Mouse (Mus musculus) heart, embryonic 11.5 days (tissue): ENCODE results near the gene Atp6v0b. TPM values are rescaled to one million over a fixed set of nuclear protein-coding genes. Genes with fewer than 3 reads are reported as not detected.

Experiments
- ATAC-seq: fragments of 200-750 bp; cut with Nextera tagmentation; replicated peaks from 2 replicates; pipeline ENCODE4 v1.8.0; 2017; ENCODE audit warnings: moderate library complexity; ENCODE audit not compliant: insufficient number of reproducible peaks, low FRiP score, low TSS enrichment
- H3K27ac ChIP-seq: fragments of 300-500 bp; sonication (generic); 2 replicates; pipeline ENCODE4 v1.5.1; 2014; ENCODE audit warnings: mild to moderate bottlenecking, low read depth, low read length
- H3K27me3 ChIP-seq: fragments of 300-500 bp; sonication (generic); 2 replicates; pipeline ENCODE4 v1.6.1; 2014; ENCODE audit warnings: mild to moderate bottlenecking, low read length, mixed read lengths; ENCODE audit not compliant: control insufficient read depth, insufficient read depth
- H3K36me3 ChIP-seq: fragments of 300-500 bp; sonication (generic); 2 replicates; pipeline ENCODE4 v1.6.1; 2014; ENCODE audit warnings: mild to moderate bottlenecking, low read length, moderate library complexity, mixed read lengths; ENCODE audit not compliant: control insufficient read depth, insufficient read depth
- H3K4me1 ChIP-seq: fragments of 300-500 bp; sonication (generic); 2 replicates; pipeline ENCODE4 v1.6.1; 2014; ENCODE audit warnings: low read length; ENCODE audit not compliant: control insufficient read depth, insufficient read depth
- H3K4me2 ChIP-seq: fragments of 300-500 bp; sonication (generic); 2 replicates; pipeline ENCODE4 v1.6.1; 2014; ENCODE audit warnings: mild to moderate bottlenecking, moderate library complexity
- H3K4me3 ChIP-seq: fragments of 300-500 bp; sonication (generic); 2 replicates; pipeline ENCODE4 v1.5.1; 2014; ENCODE audit warnings: low read depth, low read length
- H3K9ac ChIP-seq: fragments of 300-500 bp; sonication (generic); 2 replicates; pipeline ENCODE4 v1.6.1; 2014; ENCODE audit warnings: mild to moderate bottlenecking, low read depth, low read length, moderate library complexity
- H3K9me3 ChIP-seq: fragments of 300-500 bp; sonication (generic); replicated peaks from 2 replicates; pipeline ENCODE4 v1.6.1; 2016; ENCODE audit warnings: low read length; ENCODE audit not compliant: control insufficient read depth
- WGBS: fragments of 180-500 bp; shearing (Covaris S2); extraction: QIAGEN DNeasy Blood & Tissue Kit; methylation state at CpG from one replicate; pipeline ENCODE4 v1.1.7; 2014; ENCODE audit not compliant: insufficient replicate concordance; 5-methylcytosine and 5-hydroxymethylcytosine counted together
- polyA plus RNA-seq: library from polyadenylated mRNA; unstranded; fragments of >200 nt; fragmentation: Nextera tagmentation; extraction: Ambion mirVana; gene quantifications from 2 replicates; pipeline ENCODE4 v1.2.1, GENCODE M21; 2014

Atp6v0b gene
- polyA plus RNA-seq, 1 experiment from 2014 or later, result 194 TPM

- Histone ChIP-seq H3K4me3 (peak within 1 kb of the TSS; percentile 60), H3K4me2 (peak within 1 kb of the TSS; percentile 92), H3K4me1 (peaks cover 29% of the 10 kb centered on the region), H3K9me3 (no peaks in the 10 kb centered on the region), H3K27me3 (no peaks in the 10 kb centered on the region), H3K36me3 (peaks cover 8% of the 10 kb centered on the region; the same call in 1 of the 2 replicates), H3K9ac (peak within 1 kb of the TSS; percentile 77), H3K27ac (peak within 1 kb of the TSS; percentile 89)
- WGBS, result under 1% methylated on average over 61 of the region's 61 CpGs
- ATAC-seq, result peak; percentile 90
These were observed 27.7 kb upstream of the Atp6v0b start, which contains the start of gene Ipo13 for GRCm38 (mm10) chr4:117914591-117915442. Ipo13 (minus strand) TSS chr4:117914999.

DNA sequence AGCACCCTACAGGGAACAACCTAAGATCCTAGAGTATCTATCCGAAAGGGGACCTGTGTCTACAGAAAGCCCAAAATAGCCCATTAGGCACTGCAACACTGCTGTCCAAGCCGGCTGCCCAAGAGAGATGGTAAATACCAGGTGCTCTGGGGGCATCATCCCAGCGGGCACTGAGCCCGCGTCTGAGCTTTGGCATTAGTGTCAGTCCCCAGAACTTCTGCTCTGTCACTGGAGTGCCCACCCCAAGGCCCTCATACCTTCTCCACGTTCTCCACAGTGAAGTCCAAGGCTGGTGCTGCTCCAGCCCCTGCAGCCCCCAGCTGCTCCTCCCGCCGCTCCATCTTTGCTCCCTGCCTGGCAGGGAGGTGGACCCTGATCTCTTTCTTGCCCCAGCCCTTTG, 26.9 kb upstream of the Atp6v0b start:
- ATAC-seq, result peak; percentile 8; the same call in 1 of the 2 replicates
- peak overlapping the region; percentile 92 for H3K4me2 ChIP-seq
- H3K4me3 ChIP-seq, result peak overlapping the region; percentile 60
- H3K36me3 ChIP-seq, result peaks cover 8% of the 10 kb centered on the region; the same call in 1 of the 2 replicates
- peaks cover 30% of the 10 kb centered on the region for H3K4me1 ChIP-seq
- no peak overlapping the region for H3K27ac ChIP-seq
- H3K9me3 ChIP-seq, result no peaks in the 10 kb centered on the region
- no peaks in the 10 kb centered on the region for H3K27me3 ChIP-seq
- WGBS, result 18% methylated on average over 8 of the region's 8 CpGs
- H3K9ac ChIP-seq, result peak overlapping the region; percentile 77

GRCm38 (mm10) chr4:117913421-117913820, 26.3 kb upstream of the Atp6v0b start:
- no peak for ATAC-seq
- peaks cover 8% of the 10 kb centered on the region; the same call in 1 of the 2 replicates for H3K36me3 ChIP-seq
- H3K4me3 ChIP-seq, result peak overlapping the region; percentile 60
- no peaks in the 10 kb centered on the region for H3K9me3 ChIP-seq
- H3K27ac ChIP-seq, result no peak overlapping the region
- 39% methylated on average over 3 of the region's 3 CpGs for WGBS
- H3K4me2 ChIP-seq, result peak overlapping the region; percentile 92
- peak overlapping the region; percentile 77; the same call in 1 of the 2 replicates for H3K9ac ChIP-seq
- H3K4me1 ChIP-seq, result peaks cover 32% of the 10 kb centered on the region
- no peaks in the 10 kb centered on the region for H3K27me3 ChIP-seq

GRCm38 (mm10) chr4:117912685-117913273, 25.6 kb upstream of the Atp6v0b start:
- WGBS, result 69% methylated on average over 7 of the region's 7 CpGs
- H3K4me1 ChIP-seq, result peaks cover 27% of the 10 kb centered on the region
- no peak for ATAC-seq

DNA sequence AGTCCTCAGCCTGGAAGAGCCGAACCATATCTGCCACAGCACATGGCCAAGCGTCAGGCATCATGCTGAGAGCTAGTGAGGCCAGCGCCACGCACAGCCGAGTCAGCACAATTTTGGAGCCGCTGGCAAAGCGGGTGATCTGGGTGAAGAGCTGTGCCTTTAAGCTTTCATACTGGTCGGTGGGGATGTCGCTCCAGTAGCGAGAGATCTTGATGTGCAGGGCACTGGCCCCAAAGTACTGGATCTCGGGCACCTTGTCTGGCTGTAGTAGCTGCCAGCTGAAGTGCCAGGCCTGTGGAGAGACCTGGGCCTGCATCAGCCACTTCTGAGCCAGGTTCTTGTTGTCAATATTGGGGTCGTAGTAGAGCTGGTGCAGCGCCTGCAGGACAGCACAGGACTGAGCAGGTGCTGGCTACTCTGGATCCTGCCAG, 25.0 kb upstream of the Atp6v0b start:
- ATAC-seq, result no peak

More at GRCm38 (mm10) chr4:117912685-117913273, 25.6 kb upstream of the Atp6v0b start:
- H3K9ac ChIP-seq, result 0 out of 2 replicates have a peak overlapping the region, but pooled peaks have one; percentile 10
- peak overlapping the region; percentile 60; the same call in 1 of the 2 replicates for H3K4me3 ChIP-seq
- H3K9me3 ChIP-seq, result no peaks in the 10 kb centered on the region
- H3K27me3 ChIP-seq, result no peaks in the 10 kb centered on the region
- H3K36me3 ChIP-seq, result peaks cover 12% of the 10 kb centered on the region
- H3K27ac ChIP-seq, result no peak overlapping the region
- H3K4me2 ChIP-seq, result peak overlapping the region; percentile 92; the same call in 1 of the 2 replicates

GRCm38 (mm10) chr4:117908834-117909453, 21.8 kb upstream of the Atp6v0b start:
- 85% methylated on average over 8 of the region's 8 CpGs for WGBS
- no peak overlapping the region for H3K9ac ChIP-seq
- peaks cover 17% of the 10 kb centered on the region for H3K4me1 ChIP-seq
- no peak overlapping the region for H3K4me2 ChIP-seq
- no peaks in the 10 kb centered on the region for H3K9me3 ChIP-seq
- no peak for ATAC-seq
- H3K27me3 ChIP-seq, result no peaks in the 10 kb centered on the region
- no peak overlapping the region for H3K4me3 ChIP-seq
- H3K36me3 ChIP-seq, result peaks cover 22% of the 10 kb centered on the region
- H3K27ac ChIP-seq, result no peak overlapping the region

More for the DNA sequence above, 25.0 kb upstream of the Atp6v0b start:
- no peak overlapping the region for H3K4me3 ChIP-seq
- 91% methylated on average over 13 of the region's 13 CpGs for WGBS
- no peaks in the 10 kb centered on the region for H3K9me3 ChIP-seq
- H3K36me3 ChIP-seq, result peaks cover 13% of the 10 kb centered on the region
- H3K9ac ChIP-seq, result no peak overlapping the region
- no peak overlapping the region for H3K4me2 ChIP-seq
- H3K4me1 ChIP-seq, result peaks cover 24% of the 10 kb centered on the region
- H3K27me3 ChIP-seq, result no peaks in the 10 kb centered on the region
- H3K27ac ChIP-seq, result no peak overlapping the region

DNA sequence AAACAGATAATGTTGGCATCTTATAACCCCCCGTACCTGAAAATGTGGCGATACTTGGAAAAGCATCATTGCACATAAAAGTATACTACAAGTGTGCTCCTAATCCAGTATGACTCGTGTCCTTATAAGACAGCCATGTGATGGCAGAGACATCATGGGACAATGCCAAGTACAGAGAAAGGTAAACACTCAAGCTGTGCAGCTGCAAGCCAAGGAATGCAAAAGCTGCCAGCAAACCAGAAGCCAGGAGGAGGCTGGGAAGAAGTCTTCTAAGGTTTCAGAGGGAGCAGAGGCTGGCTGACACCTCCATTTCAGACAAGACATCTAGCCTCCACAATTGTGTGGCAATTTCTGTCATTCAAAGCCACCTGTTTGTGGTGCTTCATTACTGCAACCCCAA, 19.1 kb upstream of the Atp6v0b start:
- Histone ChIP-seq H3K4me2 (no peak overlapping the region), H3K36me3 (peaks cover 35% of the 10 kb centered on the region), H3K4me1 (peaks cover 4% of the 10 kb centered on the region; the same call in 1 of the 2 replicates), H3K4me3 (no peak overlapping the region), H3K9ac (no peak overlapping the region), H3K27ac (no peak overlapping the region), H3K27me3 (no peaks in the 10 kb centered on the region), H3K9me3 (no peaks in the 10 kb centered on the region)
- 86% methylated on average over 3 of the region's 3 CpGs for WGBS
- ATAC-seq, result no peak

GRCm38 (mm10) chr4:117904761-117905160, 17.6 kb upstream of the Atp6v0b start:
- Histone ChIP-seq H3K27ac (no peak overlapping the region), H3K9ac (no peak overlapping the region), H3K4me1 (peaks cover 4% of the 10 kb centered on the region; the same call in 1 of the 2 replicates), H3K9me3 (no peaks in the 10 kb centered on the region), H3K36me3 (peaks cover 43% of the 10 kb centered on the region), H3K27me3 (no peaks in the 10 kb centered on the region), H3K4me2 (no peak overlapping the region), H3K4me3 (no peak overlapping the region)
- ATAC-seq, result no peak
- WGBS, result 88% methylated on average over 8 of the region's 8 CpGs
